Mouse (Mus musculus) activated CD4-positive, CD25-positive, alpha-beta regulatory T cell, adult 9 weeks (primary cell): ENCODE data around the gene Elp5. TPM values are rescaled to one million over a fixed set of nuclear protein-coding genes. Genes with fewer than 3 reads are reported as not detected.

ENCODE experiments used
- polyA plus RNA-seq: library from polyadenylated mRNA; unstranded; fragments of 100-300 nt; shearing (Covaris generic); gene quantifications from one replicate; pipeline ENCODE4 v1.2.1, GENCODE M21; 2017

Gene Elp5
- polyA plus RNA-seq: 70.4 TPM

DNA sequence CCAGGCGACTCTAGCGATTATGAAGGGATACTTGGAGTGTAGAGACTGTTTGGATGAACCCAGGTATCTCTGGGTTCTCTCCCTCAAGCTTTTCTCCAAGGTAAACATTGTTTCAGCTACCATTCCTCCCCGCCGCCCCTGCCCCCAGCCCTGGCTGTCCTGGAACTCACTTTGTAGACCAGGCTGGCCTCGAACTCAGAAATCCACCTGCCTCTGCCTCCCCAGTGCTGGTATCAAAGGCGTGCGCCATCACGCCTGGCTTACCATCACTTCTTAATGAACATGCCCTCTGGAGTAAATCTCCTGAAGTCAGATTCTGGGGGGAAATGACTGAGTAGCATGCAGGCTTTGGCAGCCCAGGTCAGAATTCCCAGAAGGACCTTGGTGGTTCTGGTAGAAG, at the start of gene Elp5:
Gene Elp5, minus strand, starts transcription at position 293 of the 400 bp plus-strand sequence.

DNA sequence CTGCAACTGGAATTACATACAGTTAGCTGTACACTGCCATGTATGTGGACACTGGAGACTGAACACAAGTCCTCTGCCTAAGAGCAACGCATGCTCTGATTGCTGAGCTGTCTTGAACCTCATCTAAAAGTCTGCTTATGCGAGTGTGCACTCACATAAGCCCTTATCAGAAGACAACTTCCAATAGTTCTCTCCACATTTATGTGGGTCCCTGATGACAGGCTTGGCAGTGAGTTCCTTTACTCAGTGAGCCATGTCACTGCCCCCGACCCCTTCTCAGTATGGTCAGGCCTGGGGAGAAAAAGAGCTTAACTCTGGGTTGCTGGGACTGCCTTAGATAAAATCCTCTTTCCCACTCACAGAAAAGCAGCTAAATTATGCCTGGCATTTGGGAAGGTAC, 34.4 kb upstream of the Elp5 start, which contains the start of gene Dlg4:
Gene Dlg4, plus strand, starts transcription at position 274 of the 400 bp plus-strand sequence.

DNA sequence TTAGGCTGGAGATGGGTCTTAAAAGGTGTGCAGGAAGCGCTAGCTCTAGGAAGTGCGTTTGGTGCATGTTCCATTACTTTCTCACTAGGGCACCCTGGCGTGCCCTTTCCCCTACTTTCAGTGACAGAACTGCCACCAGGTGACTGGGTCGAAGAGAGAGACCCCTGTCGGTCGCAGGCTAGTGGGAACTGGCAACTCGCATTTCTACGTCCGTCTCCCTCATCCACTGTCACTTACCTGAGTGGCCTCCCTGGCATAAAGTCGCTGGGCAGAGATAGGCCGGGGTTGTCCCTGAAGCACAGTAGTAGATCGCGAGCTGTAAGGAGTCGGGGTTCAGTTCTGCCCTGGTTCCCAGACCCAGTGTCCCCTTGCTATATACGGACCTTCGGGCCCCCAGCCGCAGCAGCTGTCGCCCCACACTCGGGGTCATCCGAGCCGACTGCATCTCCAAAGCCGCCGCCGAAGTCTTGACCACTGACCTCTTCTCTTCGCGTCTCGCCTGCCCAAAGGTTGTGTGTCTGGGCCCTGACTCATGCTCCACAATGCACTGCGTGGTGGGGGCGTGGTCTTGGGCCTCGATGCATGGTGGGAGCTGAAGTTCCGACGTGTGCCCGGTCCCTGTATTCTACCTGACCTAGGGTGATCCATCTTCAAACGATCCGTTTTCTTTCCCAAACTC, 32.7 kb upstream of the Elp5 start, which contains the start of gene Acadvl:
Gene Acadvl, minus strand, starts transcription at position 532 of the 679 bp plus-strand sequence.

DNA sequence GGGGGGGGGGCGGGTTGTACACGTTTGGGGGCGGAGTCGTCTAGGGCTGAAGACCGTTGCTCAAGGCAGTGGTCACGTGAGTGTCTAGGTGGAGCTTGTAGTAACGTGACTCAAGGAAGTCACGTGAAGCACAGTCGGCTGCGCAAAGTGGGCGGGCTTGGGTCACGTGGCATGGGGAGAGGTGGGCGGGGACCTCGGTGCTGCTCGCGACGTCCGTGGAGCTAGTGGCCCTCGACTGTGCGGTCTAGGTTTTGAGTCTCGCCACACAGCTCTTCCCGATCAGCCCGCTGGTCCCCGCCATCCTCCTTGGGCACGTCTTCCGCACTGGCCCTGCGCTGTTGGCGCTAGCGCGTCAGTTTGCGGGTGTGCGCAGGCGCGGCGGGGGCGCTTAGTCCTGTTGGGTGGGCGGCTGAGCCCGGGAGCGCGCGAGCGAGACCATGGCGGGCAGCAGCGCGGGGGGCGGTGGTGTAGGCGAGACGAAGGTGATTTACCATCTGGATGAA, 18.1 kb upstream of the Elp5 start, which contains the start of gene Dvl2:
Gene Dvl2, plus strand, starts transcription at position 200 of the 503 bp plus-strand sequence.

GRCm38 (mm10) chr11:69995391-69995960, 13.2 kb upstream of the Elp5 start, which contains the start of gene Phf23:
Phf23 (plus strand) TSS chr11:69995777.

GRCm38 (mm10) chr11:69990850-69991691, 8.8 kb upstream of the Elp5 start, which contains the start of gene Gabarap:
Gabarap (plus strand) TSS chr11:69991143.

DNA sequence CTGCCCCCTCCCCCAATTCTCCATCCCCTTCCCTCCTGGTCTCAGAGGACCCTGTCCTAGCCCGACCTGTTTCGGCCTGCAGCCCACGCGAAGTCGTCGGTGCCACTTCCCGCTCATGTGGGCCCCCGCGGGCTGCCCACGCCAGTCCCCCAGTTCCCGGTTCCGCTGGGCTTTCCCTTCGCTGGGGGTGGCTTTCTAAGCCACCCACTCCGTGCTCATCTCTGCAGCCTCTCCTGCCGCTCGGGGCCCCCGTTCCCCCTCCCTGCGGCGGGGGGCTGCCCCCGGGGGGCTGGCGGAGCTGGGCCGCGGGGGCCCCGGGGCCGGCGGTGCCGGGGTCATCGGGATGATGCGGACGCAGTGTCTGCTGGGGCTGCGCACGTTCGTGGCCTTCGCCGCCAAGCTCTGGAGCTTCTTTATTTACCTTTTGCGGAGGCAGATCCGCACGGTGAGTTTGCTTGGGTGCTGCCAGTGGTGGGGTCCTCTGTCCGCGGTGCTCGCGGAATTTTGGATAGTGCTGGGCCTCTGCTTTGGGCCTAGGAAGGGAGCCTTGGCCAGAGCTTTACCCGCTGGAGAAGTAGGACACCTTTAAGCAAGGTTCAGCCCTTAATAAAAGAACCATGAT, 1.1 kb downstream of the Elp5 start, which contains the start of gene Ctdnep1:
Gene Ctdnep1, plus strand, starts transcription at position 16 of the 622 bp plus-strand sequence.

DNA sequence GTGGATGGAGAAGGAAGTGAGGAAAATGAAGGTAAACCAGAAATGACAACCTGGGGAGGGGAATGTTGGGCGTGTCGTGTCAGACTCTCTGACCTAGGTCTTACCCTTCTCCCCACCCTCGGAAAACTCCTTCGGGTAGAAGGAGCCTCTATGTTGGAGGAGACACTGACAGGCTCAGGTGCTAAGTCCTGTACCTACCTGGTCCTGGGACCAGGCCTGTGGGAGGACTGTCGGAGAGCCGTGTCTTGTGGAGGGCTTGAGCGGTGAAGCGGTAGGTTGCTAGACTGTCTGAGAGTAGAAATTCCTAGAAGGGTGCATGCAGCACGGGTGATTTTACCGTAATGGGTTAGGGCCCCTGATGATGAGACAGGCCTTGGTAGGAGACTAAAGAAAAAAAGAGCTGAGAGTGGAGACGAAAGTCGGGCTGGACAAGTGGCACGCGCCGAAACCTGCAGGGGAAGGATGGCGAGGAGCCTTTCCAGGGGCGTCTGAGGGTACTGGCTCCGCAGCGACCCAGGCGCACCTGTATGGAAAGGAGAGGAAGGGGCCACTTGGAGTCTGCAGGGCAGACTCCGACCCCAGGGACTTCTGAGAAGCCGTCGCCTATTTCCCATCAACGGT, 17.6 kb downstream of the Elp5 start, which contains the start of gene Cldn7:
Gene Cldn7, plus strand, starts transcription at position 130 of the 621 bp plus-strand sequence.

GRCm38 (mm10) chr11:69948066-69948762, 34.1 kb downstream of the Elp5 start, which contains the start of gene Slc2a4:
Slc2a4 (minus strand) TSS chr11:69948188.

DNA sequence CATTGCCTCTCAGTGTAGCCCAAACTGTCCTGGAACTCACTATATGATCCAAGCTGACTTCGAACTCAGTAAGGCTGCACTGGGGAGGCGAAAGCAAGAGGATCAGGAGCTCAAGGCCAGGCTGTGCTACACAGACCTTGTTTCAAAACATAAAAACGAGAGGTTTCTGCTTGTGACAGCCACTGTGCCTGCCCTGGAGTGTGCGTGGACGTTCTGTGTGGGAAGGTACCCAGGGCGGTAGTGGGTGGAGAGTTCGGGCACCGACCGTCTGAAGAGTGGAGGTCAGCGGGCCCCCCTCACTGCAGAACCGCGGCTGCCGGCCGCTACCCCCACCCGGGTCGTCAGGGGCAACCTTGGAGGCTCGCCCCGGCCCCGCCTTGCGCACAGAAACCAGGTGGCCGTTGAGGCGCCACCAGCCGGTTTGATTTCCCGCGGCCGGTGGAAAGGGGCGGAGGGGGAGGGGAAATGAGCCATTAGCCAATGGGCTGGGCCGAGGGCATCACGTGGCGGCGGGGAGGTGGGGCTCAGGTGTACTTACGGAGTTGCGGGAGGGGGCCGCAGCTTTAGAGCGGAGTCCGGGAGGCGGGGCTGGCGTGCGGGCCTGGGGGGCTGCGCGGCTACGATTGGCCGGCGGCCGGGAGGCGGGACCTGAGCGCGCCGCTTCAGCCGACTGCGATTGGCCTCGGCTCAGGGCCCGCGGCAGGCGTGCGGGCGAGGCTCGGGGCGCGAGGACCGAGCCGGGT, 47.0 kb downstream of the Elp5 start, which contains the start of gene Ybx2:
Gene Ybx2, plus strand, starts transcription at position 660 of the 743 bp plus-strand sequence.

DNA sequence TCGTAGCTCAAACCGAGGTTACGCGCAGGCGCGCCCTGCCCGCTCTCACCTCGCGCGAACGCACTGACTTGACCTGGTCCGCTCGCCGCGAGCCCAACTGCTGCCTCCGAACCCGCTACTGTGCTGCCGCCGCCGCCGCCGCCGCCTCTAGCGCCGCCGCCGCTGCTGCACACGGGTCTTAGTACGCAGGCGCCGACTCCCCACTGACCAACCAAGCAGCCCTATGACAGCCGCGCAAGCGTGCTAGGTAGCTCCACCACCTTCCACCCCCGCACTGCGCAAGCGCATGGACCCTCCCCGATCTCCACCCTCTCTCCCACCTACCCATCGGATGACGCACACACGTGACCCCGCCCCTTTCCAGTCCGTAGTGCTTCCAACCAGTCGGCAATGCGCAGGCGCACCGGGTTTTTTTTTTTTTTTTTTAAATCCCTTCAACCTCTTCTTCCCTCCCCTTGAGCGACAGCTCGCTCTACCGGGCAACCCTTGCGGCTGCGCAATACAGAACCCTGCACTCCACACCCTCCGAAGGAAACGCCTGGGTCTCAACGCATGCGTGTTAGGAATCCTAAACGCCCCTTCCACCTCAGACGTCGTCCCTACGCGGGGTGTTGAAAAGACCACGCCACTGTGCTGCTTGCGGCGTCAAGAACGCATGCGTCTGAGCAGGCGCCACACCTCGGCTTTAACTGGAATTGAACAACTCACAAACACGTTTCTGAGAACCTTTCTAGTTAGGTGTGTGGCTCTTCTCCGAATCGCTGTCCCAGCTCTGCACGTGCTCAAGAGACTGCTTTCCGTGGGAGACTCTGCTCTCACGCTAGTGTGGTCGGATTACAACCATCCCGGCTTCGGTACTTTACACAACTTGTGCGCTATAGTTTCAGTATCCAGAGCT, 61.0 kb downstream of the Elp5 start, which contains the start of gene Eif5a:
Gene Eif5a, minus strand, starts transcription at position 845 of the 898 bp plus-strand sequence.

Other genes starting within 250 kb of the Elp5 start
- 59.9 TPM for gene Polr2a, start 223.9 kb downstream of the Elp5 start, polyA plus RNA-seq
- gene Slc35g3, start 220.5 kb downstream of the Elp5 start, polyA plus RNA-seq: not detected
- 4.5 TPM for gene Zbtb4, start 216.6 kb downstream of the Elp5 start, polyA plus RNA-seq
- gene Chrnb1, start 186.6 kb downstream of the Elp5 start, polyA plus RNA-seq: 4.8 TPM
- gene Fgf11, start 180.7 kb downstream of the Elp5 start, polyA plus RNA-seq: not detected
- not detected for gene Tmem102, start 176.9 kb downstream of the Elp5 start, polyA plus RNA-seq
- gene Gm39566, start 167.2 kb downstream of the Elp5 start, polyA plus RNA-seq: not detected
- not detected for gene Spem2, start 164.1 kb downstream of the Elp5 start, polyA plus RNA-seq
- not detected for gene Spem1, start 160.3 kb downstream of the Elp5 start, polyA plus RNA-seq
- gene Nlgn2, start 144.7 kb downstream of the Elp5 start, polyA plus RNA-seq: 0.56 TPM
- gene Tmem256, start 144.0 kb downstream of the Elp5 start, polyA plus RNA-seq: 125 TPM
- 23.8 TPM for gene Plscr3, start 136.1 kb downstream of the Elp5 start, polyA plus RNA-seq
- gene Tnk1, start 123.8 kb downstream of the Elp5 start, polyA plus RNA-seq: not detected
- gene Tmem95, start 104.5 kb downstream of the Elp5 start, polyA plus RNA-seq: not detected
- gene Kctd11, start 101.1 kb downstream of the Elp5 start, polyA plus RNA-seq: 2.1 TPM
- gene Acap1, start 87.0 kb downstream of the Elp5 start, polyA plus RNA-seq: 613 TPM
- gene 2810408A11Rik, start 81.5 kb downstream of the Elp5 start, polyA plus RNA-seq: 2.8 TPM
- 3.6 TPM for gene Neurl4, start 81.4 kb downstream of the Elp5 start, polyA plus RNA-seq
- 135 TPM for gene Gps2, start 68.6 kb downstream of the Elp5 start, polyA plus RNA-seq
- 1,138 TPM for gene Eif5a, start 60.6 kb downstream of the Elp5 start, polyA plus RNA-seq
- gene Ybx2, start 46.7 kb downstream of the Elp5 start, polyA plus RNA-seq: not detected
- gene Slc2a4, start 34.3 kb downstream of the Elp5 start, polyA plus RNA-seq: 0.31 TPM
- gene Cldn7, start 17.7 kb downstream of the Elp5 start, polyA plus RNA-seq: not detected
- 30.2 TPM for gene Ctdnep1, start 1.4 kb downstream of the Elp5 start, polyA plus RNA-seq
- gene Gabarap, start 8.6 kb upstream of the Elp5 start, polyA plus RNA-seq: 493 TPM
- 114 TPM for gene Phf23, start 13.3 kb upstream of the Elp5 start, polyA plus RNA-seq
- 19.7 TPM for gene Dvl2, start 18.1 kb upstream of the Elp5 start, polyA plus RNA-seq
- 120 TPM for gene Acadvl, start 32.9 kb upstream of the Elp5 start, polyA plus RNA-seq
- 9.4 TPM for gene Dlg4, start 34.4 kb upstream of the Elp5 start, polyA plus RNA-seq
- gene Asgr1, start 71.6 kb upstream of the Elp5 start, polyA plus RNA-seq: not detected
- not detected for gene Asgr2, start 110.1 kb upstream of the Elp5 start, polyA plus RNA-seq
- gene Mgl2, start 147.8 kb upstream of the Elp5 start, polyA plus RNA-seq: not detected
- gene Clec10a, start 173.7 kb upstream of the Elp5 start, polyA plus RNA-seq: not detected
- 0.24 TPM for gene Slc16a11, start 230.2 kb upstream of the Elp5 start, polyA plus RNA-seq
- gene Slc16a13, start 238.5 kb upstream of the Elp5 start, polyA plus RNA-seq: 4.5 TPM
- gene Bcl6b, start 247.3 kb upstream of the Elp5 start, polyA plus RNA-seq: 0.29 TPM